Mouse (Mus musculus): ENCODE measurements around the gene Itprid2. TPM values are rescaled to one million over a fixed set of nuclear protein-coding genes. Genes with fewer than 3 reads are reported as not detected.

The Itprid2 gene
- total and polyA plus RNA-seq, 2 experiments = 5.9 to 21.4 TPM

- 81% methylated on average over 4 of the region's 4 CpGs for WGBS
- H3K27ac ChIP-seq (replicated peaks; ENCODE audit: insufficient read depth, low read depth, low read length) = no peak overlapping the region
- no peak overlapping the region for H3K9ac ChIP-seq (ENCODE audit: low read depth, low read length)
- TF ChIP-seq CTCF (IDR thresholded peaks at IDR 0.05; ENCODE audit: low read depth, low read length) (no peak), POLR2A (IDR thresholded peaks at IDR 0.05; ENCODE audit: extremely low read depth, insufficient read depth, low read length) (no peak)
- peaks cover 3% of the 10 kb centered on the region; the same call in 1 of the 2 replicates for H3K79me2 ChIP-seq (ENCODE audit: control insufficient read depth, insufficient read depth, low read length)
- no peak overlapping the region for H3K4me3 ChIP-seq (ENCODE audit: insufficient read depth, low read depth, low read length)
- no peaks in the 10 kb centered on the region for H3K27me3 ChIP-seq (ENCODE audit: control insufficient read depth, insufficient read depth, low read length)
- DNase-seq (ENCODE audit: extremely low read depth, low read depth, low spot score) = no peak
- H3K36me3 ChIP-seq (ENCODE audit: control insufficient read depth, insufficient read depth, low read length) = peaks cover 37% of the 10 kb centered on the region
- peaks cover 4% of the 10 kb centered on the region for H3K4me1 ChIP-seq (ENCODE audit: control insufficient read depth, insufficient read depth, low read length)
Measured at GRCm38 (mm10) chr2:79638924-79639323, 3.8 kb downstream of the Itprid2 start.

- H3K27me3 ChIP-seq (ENCODE audit: control insufficient read depth, insufficient read depth, low read length) = no peaks in the 10 kb centered on the region
- peaks cover 10% of the 10 kb centered on the region for H3K4me1 ChIP-seq (ENCODE audit: control insufficient read depth, insufficient read depth, low read length)
- 46% methylated on average over 4 of the region's 4 CpGs for WGBS
- no peak overlapping the region for H3K4me3 ChIP-seq (ENCODE audit: insufficient read depth, low read depth, low read length)
- peak; percentile 38 for DNase-seq (ENCODE audit: extremely low read depth, low read depth, low spot score)
- peaks cover 3% of the 10 kb centered on the region; the same call in 1 of the 2 replicates for H3K79me2 ChIP-seq (ENCODE audit: control insufficient read depth, insufficient read depth, low read length)
- TF ChIP-seq POLR2A (IDR thresholded peaks at IDR 0.05; ENCODE audit: extremely low read depth, insufficient read depth, low read length) (no peak), CTCF (IDR thresholded peaks at IDR 0.05; ENCODE audit: low read depth, low read length) (peak; percentile 54; the same call in 1 of the 2 replicates)
- H3K9ac ChIP-seq (ENCODE audit: low read depth, low read length) = no peak overlapping the region
- H3K36me3 ChIP-seq (ENCODE audit: control insufficient read depth, insufficient read depth, low read length) = peaks cover 38% of the 10 kb centered on the region
- H3K27ac ChIP-seq (replicated peaks; ENCODE audit: insufficient read depth, low read depth, low read length) = no peak overlapping the region
Measured at GRCm38 (mm10) chr2:79646237-79646688, 11.1 kb downstream of the Itprid2 start.

GRCm38 (mm10) chr2:79647094-79647493, 11.9 kb downstream of the Itprid2 start:
- TF ChIP-seq POLR2A (IDR thresholded peaks at IDR 0.05; ENCODE audit: extremely low read depth, insufficient read depth, low read length) = no peak
- TF ChIP-seq CTCF (IDR thresholded peaks at IDR 0.05; ENCODE audit: low read depth, low read length) = no peak
- 0 out of 2 replicates have a peak overlapping the region, but pooled peaks have one; percentile 1 for H3K27ac ChIP-seq (replicated peaks; ENCODE audit: insufficient read depth, low read depth, low read length)
- no peak overlapping the region for H3K4me3 ChIP-seq (ENCODE audit: insufficient read depth, low read depth, low read length)
- no peaks in the 10 kb centered on the region for H3K27me3 ChIP-seq (ENCODE audit: control insufficient read depth, insufficient read depth, low read length)
- H3K4me1 ChIP-seq (ENCODE audit: control insufficient read depth, insufficient read depth, low read length) = peaks cover 12% of the 10 kb centered on the region
- no peak for DNase-seq (ENCODE audit: extremely low read depth, low read depth, low spot score)
- H3K79me2 ChIP-seq (ENCODE audit: control insufficient read depth, insufficient read depth, low read length) = peaks cover 3% of the 10 kb centered on the region; the same call in 1 of the 2 replicates
- no peak overlapping the region for H3K9ac ChIP-seq (ENCODE audit: low read depth, low read length)
- 74% methylated on average over 4 of the region's 4 CpGs for WGBS
- peaks cover 33% of the 10 kb centered on the region for H3K36me3 ChIP-seq (ENCODE audit: control insufficient read depth, insufficient read depth, low read length)

- TF ChIP-seq CTCF (IDR thresholded peaks at IDR 0.05; ENCODE audit: low read depth, low read length) (no peak), POLR2A (IDR thresholded peaks at IDR 0.05; ENCODE audit: extremely low read depth, insufficient read depth, low read length) (no peak)
- DNase-seq (ENCODE audit: extremely low read depth, low read depth, low spot score) = no peak
- Histone ChIP-seq H3K27ac (replicated peaks; ENCODE audit: insufficient read depth, low read depth, low read length) (no peak overlapping the region), H3K4me1 (ENCODE audit: control insufficient read depth, insufficient read depth, low read length) (peaks cover 16% of the 10 kb centered on the region), H3K36me3 (ENCODE audit: control insufficient read depth, insufficient read depth, low read length) (peaks cover 27% of the 10 kb centered on the region), H3K79me2 (ENCODE audit: control insufficient read depth, insufficient read depth, low read length) (peaks cover 3% of the 10 kb centered on the region; the same call in 1 of the 2 replicates), H3K9ac (ENCODE audit: low read depth, low read length) (no peak overlapping the region), H3K27me3 (ENCODE audit: control insufficient read depth, insufficient read depth, low read length) (no peaks in the 10 kb centered on the region), H3K4me3 (ENCODE audit: insufficient read depth, low read depth, low read length) (no peak overlapping the region)
- WGBS = 45% methylated on average over 2 of the region's 2 CpGs
Measured at GRCm38 (mm10) chr2:79647728-79648127, 12.6 kb downstream of the Itprid2 start.

- H3K27me3 ChIP-seq (ENCODE audit: control insufficient read depth, insufficient read depth, low read length) = no peaks in the 10 kb centered on the region
- H3K36me3 ChIP-seq (ENCODE audit: control insufficient read depth, insufficient read depth, low read length) = peaks cover 13% of the 10 kb centered on the region; the same call in 1 of the 2 replicates
- H3K4me3 ChIP-seq (ENCODE audit: insufficient read depth, low read depth, low read length) = no peak overlapping the region
- peak; percentile 84 for DNase-seq (ENCODE audit: extremely low read depth, low read depth, low spot score)
- H3K27ac ChIP-seq (replicated peaks; ENCODE audit: insufficient read depth, low read depth, low read length) = peak overlapping the region; percentile 68
- WGBS = 16% methylated on average over 3 of the region's 3 CpGs
- H3K9ac ChIP-seq (ENCODE audit: low read depth, low read length) = no peak overlapping the region
- TF ChIP-seq POLR2A (IDR thresholded peaks at IDR 0.05; ENCODE audit: extremely low read depth, insufficient read depth, low read length) (no peak), CTCF (IDR thresholded peaks at IDR 0.05; ENCODE audit: low read depth, low read length) (no peak)
- peaks cover 3% of the 10 kb centered on the region; the same call in 1 of the 2 replicates for H3K79me2 ChIP-seq (ENCODE audit: control insufficient read depth, insufficient read depth, low read length)
- peaks cover 16% of the 10 kb centered on the region for H3K4me1 ChIP-seq (ENCODE audit: control insufficient read depth, insufficient read depth, low read length)
Measured at GRCm38 (mm10) chr2:79651185-79651584, 16.0 kb downstream of the Itprid2 start.

- 25% methylated on average over 3 of the region's 3 CpGs for WGBS
Measured at GRCm38 (mm10) chr2:79651701-79652100, 16.5 kb downstream of the Itprid2 start.

More at GRCm38 (mm10) chr2:79651701-79652100, 16.5 kb downstream of the Itprid2 start:
- Histone ChIP-seq H3K36me3 (ENCODE audit: control insufficient read depth, insufficient read depth, low read length) (peaks cover 17% of the 10 kb centered on the region), H3K27me3 (ENCODE audit: control insufficient read depth, insufficient read depth, low read length) (no peaks in the 10 kb centered on the region), H3K4me1 (ENCODE audit: control insufficient read depth, insufficient read depth, low read length) (peaks cover 16% of the 10 kb centered on the region), H3K27ac (replicated peaks; ENCODE audit: insufficient read depth, low read depth, low read length) (no peak overlapping the region; the same call in 1 of the 2 replicates), H3K4me3 (ENCODE audit: insufficient read depth, low read depth, low read length) (no peak overlapping the region), H3K79me2 (ENCODE audit: control insufficient read depth, insufficient read depth, low read length) (peaks cover 3% of the 10 kb centered on the region; the same call in 1 of the 2 replicates), H3K9ac (ENCODE audit: low read depth, low read length) (no peak overlapping the region)
- DNase-seq (ENCODE audit: extremely low read depth, low read depth, low spot score) = peak; percentile 90
- TF ChIP-seq CTCF (IDR thresholded peaks at IDR 0.05; ENCODE audit: low read depth, low read length) (no peak), POLR2A (IDR thresholded peaks at IDR 0.05; ENCODE audit: extremely low read depth, insufficient read depth, low read length) (no peak)

Measured in liver, adult 2 months (tissue).